Mouse (Mus musculus) C2C12 (cell line): ENCODE results near the gene Tbc1d10c.

Experiments used
- CEBPB ChIP-seq: IDR thresholded peaks from one replicate; pipeline ENCODE4 v1.6.1; 2011; ENCODE audit warnings: low read depth, mild to moderate bottlenecking, control low read depth, moderate library complexity
- CTCF ChIP-seq: IDR thresholded peaks from one replicate; pipeline ENCODE4 v1.5.1; 2011; ENCODE audit not compliant: control insufficient read depth, insufficient read depth, insufficient read length
- MAX ChIP-seq: IDR thresholded peaks from one replicate; pipeline ENCODE4 v1.6.1; 2011; ENCODE audit warnings: mild to moderate bottlenecking, control low read depth
- MYOD1 ChIP-seq: IDR thresholded peaks from one replicate; pipeline ENCODE4 v1.6.1; 2011; ENCODE audit warnings: low read depth; ENCODE audit not compliant: control insufficient read depth, insufficient read length
- MYOG ChIP-seq: IDR thresholded peaks from one replicate; pipeline ENCODE4 v1.6.1; 2011; ENCODE audit not compliant: control insufficient read depth, insufficient read length; ENCODE audit errors: extremely low read depth

DNA sequence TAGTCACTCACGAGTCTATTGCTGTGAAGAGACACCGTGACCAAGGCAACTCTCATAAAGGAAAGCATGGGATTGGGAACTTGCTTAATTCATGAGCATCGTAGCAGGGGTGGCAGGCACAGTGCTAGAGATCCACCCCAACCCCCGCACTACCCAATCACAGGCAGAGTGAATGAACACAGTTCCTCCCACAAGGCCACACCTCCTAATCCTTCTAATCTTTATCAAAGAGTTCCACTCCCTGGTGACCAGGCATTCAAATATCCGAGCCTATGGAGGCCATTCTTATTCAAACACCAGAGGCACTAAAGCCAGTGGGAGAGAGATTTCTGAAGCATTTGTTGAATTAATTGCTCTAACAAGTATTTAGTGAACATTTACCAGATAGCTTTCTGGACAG lies 45.1 kb downstream of the Tbc1d10c start:
- no peak for TF ChIP-seq MAX
- no peak for TF ChIP-seq CTCF
- TF ChIP-seq MYOG = no peak
- TF ChIP-seq MYOD1 = no peak
- no peak for TF ChIP-seq CEBPB
